Mouse (Mus musculus) liver, adult 2 months (tissue): ENCODE measurements around the gene Cgref1. TPM values are rescaled to one million over a fixed set of nuclear protein-coding genes. Genes with fewer than 3 reads are reported as not detected.

ENCODE experiments used
- DNase-seq: peaks from one replicate; pipeline ENCODE4 v3.0.0-alpha.2; 2011; ENCODE audit warnings: low read depth, low spot score; ENCODE audit errors: extremely low read depth
- H3K27ac ChIP-seq: fragments of 200-500 bp; replicated peaks from 2 replicates; pipeline ENCODE4 v1.5.1; 2012; ENCODE audit warnings: low read depth, mild to moderate bottlenecking, control low read depth, inconsistent platforms, low read length; ENCODE audit not compliant: insufficient read depth
- H3K27me3 ChIP-seq: fragments of 200-500 bp; 2 replicates; pipeline ENCODE4 v1.6.1; 2012; ENCODE audit warnings: mild to moderate bottlenecking, moderate library complexity, low read length, inconsistent platforms; ENCODE audit not compliant: control insufficient read depth, insufficient read depth
- H3K36me3 ChIP-seq: fragments of 200-500 bp; 2 replicates; pipeline ENCODE4 v1.6.1; 2012; ENCODE audit warnings: low read length, inconsistent platforms; ENCODE audit not compliant: control insufficient read depth, insufficient read depth
- H3K4me1 ChIP-seq: fragments of 200-500 bp; 2 replicates; pipeline ENCODE4 v1.6.1; 2011; ENCODE audit warnings: low read length; ENCODE audit not compliant: control insufficient read depth, insufficient read depth
- H3K4me3 ChIP-seq: fragments of 200-500 bp; 2 replicates; pipeline ENCODE4 v1.5.1; 2011; ENCODE audit warnings: low read depth, mild to moderate bottlenecking, control low read depth, low read length, moderate library complexity; ENCODE audit not compliant: insufficient read depth
- H3K79me2 ChIP-seq: fragments of 200-500 bp; 2 replicates; pipeline ENCODE4 v1.6.1; 2012; ENCODE audit warnings: inconsistent platforms, mild to moderate bottlenecking, low read length, moderate library complexity; ENCODE audit not compliant: control insufficient read depth, insufficient read depth
- H3K9ac ChIP-seq: fragments of 200-500 bp; 2 replicates; pipeline ENCODE4 v1.6.1; 2012; ENCODE audit warnings: low read depth, mild to moderate bottlenecking, control low read depth, inconsistent platforms, low read length
- CTCF ChIP-seq: fragments of 200-500 bp; IDR thresholded peaks from 2 replicates; pipeline ENCODE4 v1.5.1; 2011; ENCODE audit warnings: low read depth, low read length, control low read depth
- POLR2A ChIP-seq: fragments of 200-500 bp; IDR thresholded peaks from 2 replicates; pipeline ENCODE4 v1.6.1; 2011; ENCODE audit warnings: low read length, control low read depth; ENCODE audit not compliant: insufficient read depth; ENCODE audit errors: extremely low read depth
- WGBS: fragments of 180-500 bp; shearing (Covaris S2); methylation state at CpG from one replicate; pipeline ENCODE4 v1.1.7; 2018; 5-methylcytosine and 5-hydroxymethylcytosine counted together
- polyA plus RNA-seq: library from polyadenylated mRNA; depleted of rRNA; stranded (reverse); fragments of >200 nt; gene quantifications from 2 replicates; pipeline ENCODE4 v1.2.3, GENCODE M21; 2012
- total RNA-seq: library from RNA; depleted of rRNA; stranded (reverse); fragments of >200 nt; gene quantifications from 2 replicates; pipeline ENCODE4 v1.2.3, GENCODE M21; 2014

Cgref1 gene
- total and polyA plus RNA-seq, 2 experiments, result 0.28 to 0.74 TPM

GRCm38 (mm10) chr5:30909863-30910262 is 35.5 kb downstream of the Cgref1 start:
- no peak for DNase-seq
- Histone ChIP-seq H3K27me3 (no peaks in the 10 kb centered on the region), H3K4me3 (no peak overlapping the region), H3K4me1 (peaks cover 36% of the 10 kb centered on the region), H3K36me3 (peaks cover 3% of the 10 kb centered on the region; the same call in 1 of the 2 replicates), H3K9ac (no peak overlapping the region), H3K27ac (peak overlapping the region; percentile 92), H3K79me2 (peaks cover 18% of the 10 kb centered on the region; the same call in 1 of the 2 replicates)
- WGBS, result 39% methylated on average over 7 of the region's 7 CpGs
- TF ChIP-seq CTCF, result no peak
- TF ChIP-seq POLR2A, result no peak

GRCm38 (mm10) chr5:30909300-30909659 is 36.1 kb downstream of the Cgref1 start:
- DNase-seq, result peak; percentile 99
- peaks cover 5% of the 10 kb centered on the region; the same call in 1 of the 2 replicates for H3K36me3 ChIP-seq
- peaks cover 36% of the 10 kb centered on the region for H3K4me1 ChIP-seq
- TF ChIP-seq CTCF (no peak), POLR2A (no peak)
- no peak overlapping the region for H3K4me3 ChIP-seq
- H3K27ac ChIP-seq, result peak overlapping the region; percentile 93
- peak overlapping the region; percentile 94 for H3K9ac ChIP-seq
- WGBS, result 5% methylated on average over 7 of the region's 7 CpGs
- H3K27me3 ChIP-seq, result no peaks in the 10 kb centered on the region
- peaks cover 18% of the 10 kb centered on the region; the same call in 1 of the 2 replicates for H3K79me2 ChIP-seq

GRCm38 (mm10) chr5:30908426-30909299 is 36.7 kb downstream of the Cgref1 start:
- Histone ChIP-seq H3K27ac (peak overlapping the region; percentile 93), H3K9ac (peak overlapping the region; percentile 94), H3K36me3 (peaks cover 7% of the 10 kb centered on the region; the same call in 1 of the 2 replicates), H3K4me3 (peak overlapping the region; percentile 88), H3K4me1 (peaks cover 36% of the 10 kb centered on the region), H3K27me3 (no peaks in the 10 kb centered on the region), H3K79me2 (peaks cover 18% of the 10 kb centered on the region; the same call in 1 of the 2 replicates)
- TF ChIP-seq POLR2A (no peak), CTCF (no peak)
- no peak for DNase-seq
- 8% methylated on average over 13 of the region's 13 CpGs for WGBS

GRCm38 (mm10) chr5:30907413-30908059 is 37.9 kb downstream of the Cgref1 start, which contains the start of gene Ost4:
Ost4 (minus strand) TSS chr5:30907788.
- Histone ChIP-seq H3K4me1 (peaks cover 36% of the 10 kb centered on the region), H3K36me3 (peaks cover 8% of the 10 kb centered on the region; the same call in 1 of the 2 replicates), H3K4me3 (peak within 1 kb of the TSS; percentile 88), H3K79me2 (peaks cover 18% of the 10 kb centered on the region; the same call in 1 of the 2 replicates), H3K27me3 (no peaks in the 10 kb centered on the region), H3K9ac (peak within 1 kb of the TSS; percentile 94), H3K27ac (peak within 1 kb of the TSS; percentile 93)
- DNase-seq, result peak; percentile 90
- peak; percentile 98 for TF ChIP-seq POLR2A
- TF ChIP-seq CTCF, result no peak
- under 1% methylated on average over 58 of the region's 58 CpGs for WGBS

GRCm38 (mm10) chr5:30901860-30902259 is 43.5 kb downstream of the Cgref1 start:
- Histone ChIP-seq H3K79me2 (peaks cover 12% of the 10 kb centered on the region; the same call in 1 of the 2 replicates), H3K4me3 (no peak overlapping the region), H3K27me3 (no peaks in the 10 kb centered on the region), H3K36me3 (peaks cover 14% of the 10 kb centered on the region; the same call in 1 of the 2 replicates), H3K9ac (no peak overlapping the region), H3K4me1 (peaks cover 7% of the 10 kb centered on the region; the same call in 1 of the 2 replicates), H3K27ac (peak overlapping the region; percentile 43; the same call in 1 of the 2 replicates)
- DNase-seq, result peak; percentile 72
- WGBS, result 75% methylated on average over 5 of the region's 5 CpGs
- TF ChIP-seq CTCF, result no peak
- no peak for TF ChIP-seq POLR2A
